Mouse (Mus musculus) ovary, adult 18-20 months (tissue): Measurements from ENCODE around the gene Cops9.

Experiments used
- DNase-seq: peaks from one replicate; pipeline ENCODE4 v3.0.0; 2022; ENCODE audit warnings: low spot score, mixed read lengths

The Cops9 gene

GRCm38 (mm10) chr1:92596019-92596418, 45.8 kb downstream of the Cops9 start:
- no peak for DNase-seq

DNA sequence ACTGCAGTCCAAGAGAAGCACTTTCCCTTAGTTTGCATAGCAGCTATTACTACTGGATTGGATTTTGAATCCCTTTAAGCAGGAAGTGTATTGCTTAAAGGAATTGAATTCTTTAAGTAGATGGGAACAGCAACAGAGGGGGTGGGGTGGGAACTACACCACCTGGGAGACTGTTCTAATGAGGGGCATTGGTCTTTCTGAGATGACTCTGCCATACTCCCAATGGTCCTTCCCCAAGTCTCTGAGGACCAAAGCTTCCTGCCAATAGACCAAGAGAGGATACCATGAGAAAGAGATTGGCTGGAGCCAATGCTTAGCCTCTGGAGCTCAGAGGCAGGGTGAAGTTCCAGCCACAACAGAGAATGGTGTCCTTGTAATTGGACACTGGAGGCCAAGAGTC, 47.7 kb downstream of the Cops9 start, which contains the start of gene Olfr1411:
TSS of gene Olfr1411 (plus strand) at position 301 of the 400 bp plus-strand sequence.
- DNase-seq, result no peak
